17 mouse cellular contexts compared by ENCODE assay signal in the genomic region with DNA sequence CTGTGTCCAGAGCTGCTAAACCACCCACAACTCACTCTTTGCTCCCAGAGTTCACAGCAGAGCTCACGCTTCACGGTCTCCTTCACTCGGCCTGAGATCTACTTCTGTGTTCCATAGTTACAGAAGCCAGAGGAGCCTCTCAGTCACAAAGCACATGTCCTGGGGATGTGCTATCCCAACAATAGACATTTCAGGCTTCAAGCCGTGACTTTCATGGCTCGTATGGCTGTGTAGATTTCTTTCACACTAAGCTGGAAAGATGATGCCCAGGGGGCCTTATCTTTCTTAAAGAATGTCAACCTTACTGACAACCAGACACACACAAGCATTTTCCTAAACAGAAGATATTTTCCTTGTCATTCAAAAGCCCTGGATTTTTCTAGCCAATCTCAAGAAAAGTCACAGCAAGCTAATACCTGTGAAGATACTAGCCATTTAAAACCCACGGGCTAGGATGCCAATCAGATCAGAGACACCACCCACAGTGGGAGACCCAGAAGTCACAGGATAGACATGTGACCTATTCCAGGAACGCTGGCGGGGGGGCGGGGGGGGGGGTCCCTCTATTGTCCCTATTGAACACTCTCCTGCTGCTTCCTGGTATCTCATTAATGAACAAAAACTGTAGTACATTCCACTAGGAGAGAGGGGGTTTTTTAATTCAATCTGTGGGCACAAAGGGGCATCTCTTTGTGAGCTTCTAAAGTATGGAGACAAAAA.
DNase-seq lines count a peak whose midpoint lies in the region; ATAC-seq and TF ChIP-seq lines count a peak whose summit lies in the region.
"Had no signal": no experiment of that assay in that cellular context is flagged by ENCODE, and none has a peak within 500 bp of the region (broad histone marks: within the 10 kb centered on the region; RNA-seq: fewer than 3 reads in every experiment).

No protein-coding gene starts in this region.

- no peaks in the 10 kb centered on the region for H3K27me3 ChIP-seq in kidney, postnatal 0 days (ENCODE audit: insufficient read depth, low read length)
- no peaks in the 10 kb centered on the region for H3K27me3 ChIP-seq in hindbrain, embryonic 13.5 days
- H3K27me3 ChIP-seq in midbrain, embryonic 15.5 days (replicated peaks): no peaks in the 10 kb centered on the region
- H3K27me3 ChIP-seq: forebrain, embryonic 15.5 days; kidney, embryonic 15.5 days; limb, embryonic 15.5 days had no signal

- DNase-seq in kidney, postnatal 0 days (ENCODE audit: low spot score): peak; percentile 12
- no peak for DNase-seq in kidney, postnatal 10 days
- DNase-seq in embryo, embryonic 10.5 days (ENCODE audit: low spot score): peak; percentile 55
- DNase-seq in cerebellum, adult 11 months: no peak
- DNase-seq in testis, postnatal 14 days (ENCODE audit: low spot score): no peak
- no peak for DNase-seq in cerebellum, adult 11-12 months
- DNase-seq: adrenal gland, postnatal 10 days; cerebellum, postnatal 25 days; gastrocnemius, adult 2 months; heart, adult 2 months; lung, embryonic 14.5 days; thymus, adult 18-20 months had no signal

- H3K4me2 ChIP-seq in kidney, postnatal 0 days (ENCODE audit: low read length): no peak overlapping the region
- no peak overlapping the region for H3K4me2 ChIP-seq in hindbrain, embryonic 13.5 days
- H3K4me2 ChIP-seq in midbrain, embryonic 15.5 days: no peak overlapping the region
- H3K4me2 ChIP-seq: forebrain, embryonic 15.5 days; kidney, embryonic 15.5 days; limb, embryonic 15.5 days; lung, embryonic 14.5 days had no signal

- no peak overlapping the region for H3K4me3 ChIP-seq in kidney, postnatal 0 days (replicated peaks; ENCODE audit: low read depth, low read length)
- H3K4me3 ChIP-seq in hindbrain, embryonic 13.5 days: no peak overlapping the region
- H3K4me3 ChIP-seq in midbrain, embryonic 15.5 days: no peak overlapping the region
- H3K4me3 ChIP-seq: forebrain, embryonic 15.5 days; gastrocnemius, adult 2 months; heart, adult 2 months; kidney, embryonic 15.5 days; limb, embryonic 15.5 days had no signal

- no peak overlapping the region for H3K9ac ChIP-seq in kidney, postnatal 0 days (ENCODE audit: low read depth, low read length)
- no peak overlapping the region for H3K9ac ChIP-seq in hindbrain, embryonic 13.5 days
- H3K9ac ChIP-seq in midbrain, embryonic 15.5 days: no peak overlapping the region
- H3K9ac ChIP-seq: forebrain, embryonic 15.5 days; kidney, embryonic 15.5 days; limb, embryonic 15.5 days; lung, embryonic 14.5 days had no signal

- H3K4me1 ChIP-seq in kidney, postnatal 0 days (replicated peaks; ENCODE audit: insufficient read depth, low read length): no peaks in the 10 kb centered on the region
- peaks cover 11% of the 10 kb centered on the region for H3K4me1 ChIP-seq in hindbrain, embryonic 13.5 days (replicated peaks)
- H3K4me1 ChIP-seq in midbrain, embryonic 15.5 days: peaks cover 4% of the 10 kb centered on the region; the same call in 1 of the 2 replicates
- H3K4me1 ChIP-seq: forebrain, embryonic 15.5 days; kidney, embryonic 15.5 days; limb, embryonic 15.5 days had no signal

- no peaks in the 10 kb centered on the region for H3K36me3 ChIP-seq in kidney, postnatal 0 days (ENCODE audit: insufficient read depth, low read length)
- no peaks in the 10 kb centered on the region for H3K36me3 ChIP-seq in hindbrain, embryonic 13.5 days
- H3K36me3 ChIP-seq in midbrain, embryonic 15.5 days (replicated peaks): no peaks in the 10 kb centered on the region
- H3K36me3 ChIP-seq: forebrain, embryonic 15.5 days; kidney, embryonic 15.5 days; limb, embryonic 15.5 days had no signal

- H3K9me3 ChIP-seq in kidney, postnatal 0 days (replicated peaks; ENCODE audit: low read length): no peaks in the 10 kb centered on the region
- no peaks in the 10 kb centered on the region for H3K9me3 ChIP-seq in hindbrain, embryonic 13.5 days
- no peaks in the 10 kb centered on the region for H3K9me3 ChIP-seq in midbrain, embryonic 15.5 days
- H3K9me3 ChIP-seq: forebrain, embryonic 15.5 days; kidney, embryonic 15.5 days; limb, embryonic 15.5 days had no signal

- TF ChIP-seq CTCF in kidney, postnatal 0 days (IDR thresholded peaks at IDR 0.05; ENCODE audit: low read depth): no peak

- H3K27ac ChIP-seq in kidney, postnatal 0 days: no peak overlapping the region
- H3K27ac ChIP-seq in hindbrain, embryonic 13.5 days: peak overlapping the region; percentile 49; the same call in 1 of the 2 replicates
- peak overlapping the region; percentile 42; the same call in 1 of the 2 replicates for H3K27ac ChIP-seq in midbrain, embryonic 15.5 days
- H3K27ac ChIP-seq: forebrain, embryonic 15.5 days; gastrocnemius, adult 2 months; heart, adult 2 months; kidney, embryonic 15.5 days; limb, embryonic 15.5 days had no signal

- ATAC-seq in kidney, postnatal 0 days (replicated peaks; ENCODE audit: low FRiP score, low read depth): no peak
- no peak; the same call in 1 of the 2 replicates for ATAC-seq in hindbrain, embryonic 13.5 days (ENCODE audit: low FRiP score)
- peak; percentile 73; the same call in 1 of the 2 replicates for ATAC-seq in midbrain, embryonic 15.5 days (replicated peaks)
- ATAC-seq: forebrain, embryonic 15.5 days had no signal

- WGBS in kidney, postnatal 0 days: 48% methylated on average over 9 of the region's 9 CpGs
- WGBS in hindbrain, embryonic 13.5 days: 10% methylated on average over 9 of the region's 9 CpGs
- 10% methylated on average over 9 of the region's 9 CpGs for WGBS in midbrain, embryonic 15.5 days

Comparison
In these comparisons a context has a peak if more than half of its experiments do, and no peak if none do; other contexts are left out.
1. DNase-seq: peak in kidney, postnatal 0 days (single experiment) and embryo, embryonic 10.5 days (single experiment); none in kidney, postnatal 10 days (single experiment), cerebellum, adult 11 months (single experiment), testis, postnatal 14 days (single experiment) and cerebellum, adult 11-12 months (single experiment).